Mouse (Mus musculus): ENCODE data around the gene Tspan5. TPM values are rescaled to one million over a fixed set of nuclear protein-coding genes. Genes with fewer than 3 reads are reported as not detected.

Gene Tspan5
- polyA plus RNA-seq, 1 experiment = 36.4 TPM

DNA sequence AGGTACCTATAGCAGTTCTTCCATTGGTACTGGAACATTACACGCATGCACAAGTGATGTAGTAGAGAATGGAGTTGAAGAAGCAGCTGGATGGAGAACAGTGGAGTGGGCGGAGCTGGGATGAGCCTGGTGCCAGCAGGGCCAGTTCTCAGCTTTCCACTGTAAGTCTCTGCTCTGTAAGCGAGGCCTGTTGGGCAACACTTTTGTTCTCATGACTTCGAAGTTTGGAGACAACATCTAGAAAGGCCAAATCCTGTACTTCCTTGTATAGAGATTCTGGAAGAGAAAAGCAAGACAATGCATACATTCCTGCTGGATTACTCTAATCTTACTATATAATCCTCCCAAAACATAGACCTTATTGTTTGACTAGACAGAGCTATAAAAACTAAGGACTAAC, 185.4 kb downstream of the Tspan5 start:
- WGBS = 96% methylated on average over 4 of the region's 4 CpGs
- no peak overlapping the region for H3K4me3 ChIP-seq (ENCODE audit: low read depth, low read length)
- H3K36me3 ChIP-seq (ENCODE audit: control insufficient read depth, insufficient read depth, low read length) = peaks cover 20% of the 10 kb centered on the region
- H3K27me3 ChIP-seq (ENCODE audit: control insufficient read depth, insufficient read depth, low read length) = no peaks in the 10 kb centered on the region
- TF ChIP-seq POLR2A (IDR thresholded peaks at IDR 0.05; ENCODE audit: low read depth, low read length) = no peak
- no peak for TF ChIP-seq CTCF (IDR thresholded peaks at IDR 0.05; ENCODE audit: extremely low read depth, insufficient read length, insufficient replicate concordance, low read depth, low read length)
- no peak overlapping the region for H3K27ac ChIP-seq (ENCODE audit: insufficient read depth, low read depth, low read length)
- no peaks in the 10 kb centered on the region for H3K4me1 ChIP-seq (ENCODE audit: control insufficient read depth, insufficient read depth, insufficient read length, low read length)

DNA sequence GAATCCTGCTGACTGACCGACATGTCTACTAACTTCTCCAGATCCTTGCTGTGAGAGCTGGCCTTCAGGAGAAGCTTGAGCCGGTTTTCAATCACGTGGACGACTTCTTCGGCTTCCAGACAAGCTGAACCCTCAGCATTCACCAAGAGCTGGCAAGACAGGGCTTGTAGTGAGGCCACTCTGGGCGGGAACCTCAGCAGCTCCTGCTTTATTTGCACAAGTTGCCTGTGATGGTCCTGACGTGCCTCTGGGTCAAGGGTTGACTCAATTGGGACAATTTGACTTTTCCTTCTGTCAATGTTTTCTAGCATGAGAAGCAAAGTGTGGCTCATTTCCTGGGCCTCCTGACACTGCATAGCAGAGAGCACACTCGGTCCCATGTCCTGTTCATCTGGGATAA, 194.8 kb downstream of the Tspan5 start:
- no peak for TF ChIP-seq CTCF (IDR thresholded peaks at IDR 0.05; ENCODE audit: extremely low read depth, insufficient read length, insufficient replicate concordance, low read depth, low read length)
- TF ChIP-seq POLR2A (IDR thresholded peaks at IDR 0.05; ENCODE audit: low read depth, low read length) = no peak
- 79% methylated on average over 8 of the region's 8 CpGs for WGBS

DNA sequence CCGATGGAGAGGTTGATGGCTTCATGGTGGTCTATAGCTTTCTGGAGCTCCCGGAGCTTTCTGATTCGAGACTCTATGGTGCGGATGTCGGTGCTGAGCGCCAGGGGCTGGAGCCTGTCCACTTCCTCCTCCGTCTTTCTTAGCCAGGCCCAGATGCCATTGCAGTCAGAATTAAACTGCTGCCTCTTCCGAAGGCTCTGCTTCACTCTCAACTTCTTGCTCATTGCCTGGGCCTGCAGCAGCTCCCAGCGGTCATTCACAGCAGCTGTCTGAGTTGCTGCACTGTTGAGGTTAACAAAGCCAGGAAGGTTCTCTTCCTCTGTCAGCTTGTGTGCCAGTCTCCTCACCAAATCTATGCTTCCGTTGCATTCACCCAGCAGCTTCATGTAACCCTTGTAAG, 195.2 kb downstream of the Tspan5 start:
- TF ChIP-seq CTCF (IDR thresholded peaks at IDR 0.05; ENCODE audit: extremely low read depth, insufficient read length, insufficient replicate concordance, low read depth, low read length) = no peak
- no peak for TF ChIP-seq POLR2A (IDR thresholded peaks at IDR 0.05; ENCODE audit: low read depth, low read length)
- WGBS = 94% methylated on average over 10 of the region's 10 CpGs
- no peaks in the 10 kb centered on the region for H3K4me1 ChIP-seq (ENCODE audit: control insufficient read depth, insufficient read depth, insufficient read length, low read length)
- H3K27ac ChIP-seq (ENCODE audit: insufficient read depth, low read depth, low read length) = no peak overlapping the region
- no peaks in the 10 kb centered on the region for H3K27me3 ChIP-seq (ENCODE audit: control insufficient read depth, insufficient read depth, low read length)
- H3K36me3 ChIP-seq (ENCODE audit: control insufficient read depth, insufficient read depth, low read length) = peaks cover 30% of the 10 kb centered on the region
- H3K4me3 ChIP-seq (ENCODE audit: low read depth, low read length) = no peak overlapping the region

More for the DNA sequence above, 194.8 kb downstream of the Tspan5 start:
- Histone ChIP-seq H3K4me3 (ENCODE audit: low read depth, low read length) (no peak overlapping the region), H3K27ac (ENCODE audit: insufficient read depth, low read depth, low read length) (no peak overlapping the region), H3K27me3 (ENCODE audit: control insufficient read depth, insufficient read depth, low read length) (no peaks in the 10 kb centered on the region), H3K36me3 (ENCODE audit: control insufficient read depth, insufficient read depth, low read length) (peaks cover 28% of the 10 kb centered on the region), H3K4me1 (ENCODE audit: control insufficient read depth, insufficient read depth, insufficient read length, low read length) (no peaks in the 10 kb centered on the region)

DNA sequence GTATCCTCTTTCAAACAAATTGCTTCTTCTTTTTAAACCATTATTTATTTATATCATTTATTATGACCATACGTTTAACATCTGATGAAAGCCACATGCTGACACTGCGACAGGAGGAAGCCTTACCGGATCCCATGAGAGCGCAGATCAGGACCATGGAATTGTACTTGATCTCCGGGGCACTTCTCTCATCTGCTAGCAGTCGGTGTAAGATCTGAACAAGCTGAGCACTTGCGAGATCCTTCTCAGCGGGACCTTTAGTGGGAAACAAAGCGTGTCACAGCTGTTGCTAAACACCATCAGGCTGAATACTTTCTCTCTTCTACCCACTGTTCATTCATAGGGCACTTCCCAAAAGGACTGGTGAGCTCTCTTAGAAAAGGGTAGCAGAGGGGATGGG, 199.6 kb downstream of the Tspan5 start:
- H3K27me3 ChIP-seq (ENCODE audit: control insufficient read depth, insufficient read depth, low read length) = no peaks in the 10 kb centered on the region
- WGBS = 88% methylated on average over 9 of the region's 9 CpGs
- H3K4me1 ChIP-seq (ENCODE audit: control insufficient read depth, insufficient read depth, insufficient read length, low read length) = no peaks in the 10 kb centered on the region
- H3K36me3 ChIP-seq (ENCODE audit: control insufficient read depth, insufficient read depth, low read length) = peaks cover 47% of the 10 kb centered on the region
- H3K4me3 ChIP-seq (ENCODE audit: low read depth, low read length) = no peak overlapping the region
- no peak overlapping the region for H3K27ac ChIP-seq (ENCODE audit: insufficient read depth, low read depth, low read length)
- TF ChIP-seq POLR2A (IDR thresholded peaks at IDR 0.05; ENCODE audit: low read depth, low read length) (no peak), CTCF (IDR thresholded peaks at IDR 0.05; ENCODE audit: extremely low read depth, insufficient read length, insufficient replicate concordance, low read depth, low read length) (no peak)

DNA sequence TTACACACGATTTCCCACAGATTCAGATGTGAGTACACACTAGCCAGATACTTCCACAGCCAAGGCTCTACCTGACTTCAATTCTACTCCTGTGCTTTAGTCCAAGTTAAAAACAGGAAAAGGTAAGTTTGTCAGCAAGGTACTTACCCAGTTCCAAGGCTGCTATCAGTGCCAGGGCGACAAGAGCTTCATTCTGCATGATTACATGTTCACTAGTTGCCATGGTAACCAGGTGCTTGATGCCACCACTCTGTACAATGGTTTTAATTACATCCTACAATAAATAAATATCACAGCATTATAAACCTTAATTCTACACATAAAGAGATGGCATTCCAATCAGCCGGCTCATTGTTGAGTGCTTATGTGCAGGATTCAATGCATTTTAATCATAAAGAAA, 203.5 kb downstream of the Tspan5 start:
- TF ChIP-seq POLR2A (IDR thresholded peaks at IDR 0.05; ENCODE audit: low read depth, low read length) (no peak), CTCF (IDR thresholded peaks at IDR 0.05; ENCODE audit: extremely low read depth, insufficient read length, insufficient replicate concordance, low read depth, low read length) (no peak)
- Histone ChIP-seq H3K36me3 (ENCODE audit: control insufficient read depth, insufficient read depth, low read length) (peaks cover 31% of the 10 kb centered on the region), H3K4me3 (ENCODE audit: low read depth, low read length) (no peak overlapping the region), H3K4me1 (ENCODE audit: control insufficient read depth, insufficient read depth, insufficient read length, low read length) (no peaks in the 10 kb centered on the region), H3K27me3 (ENCODE audit: control insufficient read depth, insufficient read depth, low read length) (no peaks in the 10 kb centered on the region), H3K27ac (ENCODE audit: insufficient read depth, low read depth, low read length) (no peak overlapping the region)
- WGBS = 93% methylated on average over 3 of the region's 3 CpGs

DNA sequence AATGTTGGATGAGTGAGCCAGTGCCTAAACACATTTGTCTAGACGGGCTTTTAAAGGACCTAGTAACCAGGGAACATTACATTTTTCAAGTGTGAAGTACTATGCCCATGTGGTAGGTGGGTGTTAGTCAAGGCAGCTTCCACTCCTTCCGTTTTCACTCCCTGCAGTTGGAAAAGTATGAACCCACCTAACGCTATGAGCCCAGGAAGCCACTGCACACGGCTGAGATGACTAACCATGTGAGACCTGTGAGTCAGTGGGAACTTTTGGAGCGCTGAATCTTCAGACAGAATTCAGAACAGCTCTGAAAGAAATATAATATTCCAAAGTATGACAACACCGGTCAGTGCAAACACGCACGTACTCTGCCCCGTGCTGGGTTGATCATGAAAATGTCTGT, 207.1 kb downstream of the Tspan5 start:
- peaks cover 24% of the 10 kb centered on the region for H3K36me3 ChIP-seq (ENCODE audit: control insufficient read depth, insufficient read depth, low read length)
- H3K4me1 ChIP-seq (ENCODE audit: control insufficient read depth, insufficient read depth, insufficient read length, low read length) = no peaks in the 10 kb centered on the region
- 95% methylated on average over 9 of the region's 9 CpGs for WGBS
- no peaks in the 10 kb centered on the region for H3K27me3 ChIP-seq (ENCODE audit: control insufficient read depth, insufficient read depth, low read length)
- TF ChIP-seq CTCF (IDR thresholded peaks at IDR 0.05; ENCODE audit: extremely low read depth, insufficient read length, insufficient replicate concordance, low read depth, low read length) (no peak), POLR2A (IDR thresholded peaks at IDR 0.05; ENCODE audit: low read depth, low read length) (no peak)
- H3K27ac ChIP-seq (ENCODE audit: insufficient read depth, low read depth, low read length) = no peak overlapping the region
- H3K4me3 ChIP-seq (ENCODE audit: low read depth, low read length) = no peak overlapping the region

DNA sequence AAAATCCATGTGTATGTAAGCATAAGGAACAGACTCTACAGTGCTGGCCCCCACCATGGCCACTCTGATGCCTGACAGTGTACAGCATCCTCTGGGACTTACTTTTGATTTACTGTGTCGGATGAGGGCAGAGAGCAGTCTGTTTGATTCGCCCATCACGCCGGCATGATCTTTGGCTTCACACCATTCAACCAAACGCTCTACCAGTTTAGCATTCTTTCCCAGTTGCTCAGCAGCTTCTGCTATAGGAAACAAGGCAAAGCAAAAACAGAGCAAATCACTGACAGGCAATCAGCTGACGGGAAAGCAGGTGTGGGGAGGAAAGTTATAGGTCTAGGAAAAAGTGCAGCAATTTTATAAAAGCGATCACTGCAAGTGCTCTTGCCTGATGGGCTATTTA, 213.2 kb downstream of the Tspan5 start:
- H3K36me3 ChIP-seq (ENCODE audit: control insufficient read depth, insufficient read depth, low read length) = peaks cover 41% of the 10 kb centered on the region
- H3K4me3 ChIP-seq (ENCODE audit: low read depth, low read length) = no peak overlapping the region
- H3K27ac ChIP-seq (ENCODE audit: insufficient read depth, low read depth, low read length) = no peak overlapping the region
- TF ChIP-seq CTCF (IDR thresholded peaks at IDR 0.05; ENCODE audit: extremely low read depth, insufficient read length, insufficient replicate concordance, low read depth, low read length) (no peak), POLR2A (IDR thresholded peaks at IDR 0.05; ENCODE audit: low read depth, low read length) (no peak)
- H3K4me1 ChIP-seq (ENCODE audit: control insufficient read depth, insufficient read depth, insufficient read length, low read length) = no peaks in the 10 kb centered on the region
- no peaks in the 10 kb centered on the region for H3K27me3 ChIP-seq (ENCODE audit: control insufficient read depth, insufficient read depth, low read length)
- 98% methylated on average over 7 of the region's 7 CpGs for WGBS

Other genes starting within 250 kb of the Tspan5 start
- gene Eif4e, start 216.0 kb upstream of the Tspan5 start, polyA plus RNA-seq (2012; rRNA removed) = 2.6 and 5.4 TPM in 2 replicates